Mouse (Mus musculus) forebrain, postnatal 0 days (tissue): ENCODE results near the gene Spn. TPM values are rescaled to one million over a fixed set of nuclear protein-coding genes. Genes with fewer than 3 reads are reported as not detected.
"Not testable (repeated sequence)": the region's sequence is repeated elsewhere in the genome, so short reads cannot be mapped to it uniquely, and the experiment has no call there.

Experiments
- ATAC-seq: fragments of 200-750 bp; cut with Nextera tagmentation; 2 replicates; pipeline ENCODE4 v1.8.0; 2017; ENCODE audit warnings: mild to moderate bottlenecking, moderate library complexity
- DNase-seq: peaks from one replicate; pipeline ENCODE4 v3.0.0-alpha.2; 2015
- H3K27ac ChIP-seq: fragments of 300-500 bp; sonication (generic); 2 replicates; pipeline ENCODE4 v1.5.1; 2014; ENCODE audit warnings: low read depth, mild to moderate bottlenecking, antibody characterized with exemption, low read length, moderate library complexity, mixed read lengths
- H3K27me3 ChIP-seq: fragments of 300-500 bp; sonication (generic); 2 replicates; pipeline ENCODE4 v1.6.1; 2014; ENCODE audit warnings: mild to moderate bottlenecking, low read length, mixed read lengths; ENCODE audit not compliant: insufficient read depth
- H3K36me3 ChIP-seq: fragments of 300-500 bp; sonication (generic); 2 replicates; pipeline ENCODE4 v1.6.1; 2014; ENCODE audit warnings: mild to moderate bottlenecking, moderate library complexity; ENCODE audit not compliant: insufficient read depth
- H3K4me1 ChIP-seq: fragments of 300-500 bp; sonication (generic); 2 replicates; pipeline ENCODE4 v1.6.1; 2014; ENCODE audit warnings: antibody characterized with exemption; ENCODE audit not compliant: insufficient read depth
- H3K4me2 ChIP-seq: fragments of 300-500 bp; sonication (generic); 2 replicates; pipeline ENCODE4 v1.6.1; 2014; ENCODE audit warnings: low read depth, mild to moderate bottlenecking, moderate library complexity
- H3K4me3 ChIP-seq: fragments of 300-500 bp; sonication (generic); 2 replicates; pipeline ENCODE4 v1.5.1; 2014; ENCODE audit warnings: low read depth, low read length, mixed read lengths
- H3K9ac ChIP-seq: fragments of 300-500 bp; sonication (generic); 2 replicates; pipeline ENCODE4 v1.6.1; 2014; ENCODE audit warnings: mild to moderate bottlenecking
- H3K9me3 ChIP-seq: fragments of 300-500 bp; sonication (generic); 2 replicates; pipeline ENCODE4 v1.6.1; 2016; ENCODE audit warnings: low read length
- CTCF ChIP-seq: sonication (generic); IDR thresholded peaks from 2 replicates; pipeline ENCODE4 v1.5.1; 2016; ENCODE audit warnings: antibody characterized with exemption, control low read depth, low read depth
- WGBS: fragments of 180-500 bp; shearing (Covaris S2); extraction: QIAGEN DNeasy Blood & Tissue Kit; methylation state at CpG from one replicate; pipeline ENCODE4 v1.1.7; 2014; 5-methylcytosine and 5-hydroxymethylcytosine counted together
- polyA plus RNA-seq: library from polyadenylated mRNA; unstranded; fragments of >200 nt; fragmentation: Nextera tagmentation; extraction: Ambion mirVana; gene quantifications from 2 replicates; pipeline ENCODE4 v1.2.1, GENCODE M21; 2015
- total RNA-seq: library from RNA; depleted of rRNA; stranded (reverse); fragments of >200 nt; gene quantifications from 2 replicates; pipeline ENCODE4 v1.2.3, GENCODE M21; 2014

The Spn gene
- total and polyA plus RNA-seq, 2 experiments from 2014 or later = 0.10 to 0.14 TPM

- no peaks in the 10 kb centered on the region for H3K27me3 ChIP-seq
- H3K9ac ChIP-seq = no peak overlapping the region
- no peaks in the 10 kb centered on the region for H3K4me1 ChIP-seq
- DNase-seq (no peak), ATAC-seq (no peak)
- WGBS = 23% methylated on average over 27 of the region's 27 CpGs
- H3K4me3 ChIP-seq = no peak overlapping the region
- H3K4me2 ChIP-seq = peak overlapping the region; percentile 35
- no peak for TF ChIP-seq CTCF
- H3K36me3 ChIP-seq = no peaks in the 10 kb centered on the region
- no peak overlapping the region for H3K27ac ChIP-seq
- H3K9me3 ChIP-seq = no peaks in the 10 kb centered on the region
Observed at GRCm38 (mm10) chr7:127088901-127089845, 48.5 kb downstream of the Spn start.

DNA sequence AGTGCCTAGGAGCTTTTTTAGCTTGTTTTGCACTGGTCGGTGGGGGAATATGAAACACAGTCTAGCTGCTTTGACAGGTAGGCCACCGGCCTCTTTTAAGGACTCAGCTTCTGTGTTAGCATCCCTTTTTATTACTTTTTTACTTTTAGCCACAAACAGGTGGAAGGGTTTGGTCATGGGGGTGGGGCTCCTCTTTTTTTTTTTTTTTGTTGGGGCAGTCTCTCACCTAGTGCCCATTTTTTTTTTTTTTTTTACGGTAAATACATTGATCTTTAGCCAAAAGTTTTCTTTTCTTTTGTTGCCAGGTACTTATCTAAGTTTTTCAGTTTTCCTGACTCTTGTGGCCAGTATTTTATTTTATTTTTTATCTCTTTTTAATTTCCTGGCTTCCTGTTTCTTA is 49.5 kb downstream of the Spn start:
- WGBS = 87% methylated on average over 3 of the region's 3 CpGs

DNA sequence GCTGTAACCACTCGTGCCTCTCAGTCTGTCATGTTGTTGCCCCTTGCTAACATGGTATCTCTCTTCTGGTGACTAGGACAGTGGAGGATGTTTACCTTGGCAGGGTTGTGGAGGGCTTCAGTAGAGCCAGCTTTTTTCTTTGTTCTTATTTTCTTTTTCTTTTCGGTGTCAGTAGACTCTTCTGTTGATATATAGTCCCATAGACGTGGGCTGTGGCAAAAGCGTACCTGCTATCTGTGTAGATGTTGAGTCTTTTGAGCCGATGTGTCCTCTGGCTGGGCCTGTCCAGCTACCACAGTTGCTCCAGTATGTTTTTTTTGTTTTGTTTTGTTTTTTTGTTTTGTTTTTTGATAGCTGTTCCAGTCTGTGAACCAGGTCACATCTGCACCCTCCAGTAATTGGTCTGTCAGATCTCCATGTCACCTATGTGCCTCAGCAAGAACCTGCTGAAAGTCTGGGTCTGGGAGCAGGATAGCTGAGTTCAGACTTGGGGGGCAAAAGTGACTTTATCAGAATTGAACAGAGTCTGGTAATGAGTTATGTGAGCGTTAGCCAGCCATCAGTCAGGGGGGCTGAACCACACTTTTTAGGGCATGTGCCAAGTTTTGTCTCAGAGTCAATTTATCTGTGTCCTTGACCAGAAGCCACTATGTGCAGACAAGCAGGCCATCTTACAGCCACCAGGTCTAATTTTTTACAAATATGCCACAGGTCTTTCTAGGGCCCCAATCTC is 50.2 kb downstream of the Spn start, which contains the start of gene Zg16:
Gene Zg16 (minus strand): TSS at position 51 of the 733 bp plus-strand sequence.
- H3K9ac ChIP-seq, H3K9me3 ChIP-seq, ATAC-seq, DNase-seq, H3K27me3 ChIP-seq, H3K4me1 ChIP-seq, H3K36me3 ChIP-seq, H3K4me3 ChIP-seq, H3K4me2 ChIP-seq, H3K27ac ChIP-seq: not testable (repeated sequence)
- WGBS = 84% methylated on average over 6 of the region's 6 CpGs

More for the DNA sequence above, 49.5 kb downstream of the Spn start:
- H3K9me3 ChIP-seq = no peaks in the 10 kb centered on the region
- DNase-seq (no peak), ATAC-seq (no peak)
- H3K4me1 ChIP-seq = no peaks in the 10 kb centered on the region
- no peak overlapping the region for H3K4me3 ChIP-seq
- no peaks in the 10 kb centered on the region for H3K27me3 ChIP-seq
- H3K36me3 ChIP-seq = no peaks in the 10 kb centered on the region
- TF ChIP-seq CTCF = no peak
- no peak overlapping the region for H3K27ac ChIP-seq
- no peak overlapping the region for H3K4me2 ChIP-seq
- H3K9ac ChIP-seq = no peak overlapping the region

DNA sequence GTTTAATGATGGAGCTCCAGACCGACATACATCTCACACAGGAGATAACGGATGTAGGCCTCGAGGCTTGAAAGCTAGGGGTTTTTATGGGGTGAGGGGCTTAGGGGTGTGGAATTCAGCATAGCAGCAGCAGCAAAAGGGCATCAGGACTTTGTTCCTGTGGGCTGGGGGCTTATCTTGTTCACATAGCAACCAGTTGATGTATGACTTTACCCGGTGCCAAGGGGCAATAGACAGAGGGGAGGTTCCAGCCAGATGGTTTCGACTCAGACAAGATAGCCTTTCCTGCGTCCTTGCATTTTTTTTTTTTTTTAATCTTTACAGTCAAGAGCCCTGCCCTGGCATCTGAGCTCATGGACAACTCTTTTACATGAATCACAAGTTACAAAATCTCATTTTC is 51.9 kb downstream of the Spn start:
- not testable (repeated sequence) for ATAC-seq, H3K4me3 ChIP-seq, H3K4me1 ChIP-seq, H3K9me3 ChIP-seq, H3K27ac ChIP-seq, H3K27me3 ChIP-seq, H3K36me3 ChIP-seq, DNase-seq, H3K4me2 ChIP-seq, H3K9ac ChIP-seq
- WGBS = 79% methylated on average over 6 of the region's 6 CpGs

- no peak overlapping the region for H3K9ac ChIP-seq
- no peak overlapping the region for H3K27ac ChIP-seq
- H3K36me3 ChIP-seq = no peaks in the 10 kb centered on the region
- H3K9me3 ChIP-seq = no peaks in the 10 kb centered on the region
- DNase-seq (no peak), ATAC-seq (no peak)
- no peak for TF ChIP-seq CTCF
- no peak overlapping the region for H3K4me3 ChIP-seq
- no peaks in the 10 kb centered on the region for H3K4me1 ChIP-seq
- 85% methylated on average over 2 of the region's 2 CpGs for WGBS
- no peaks in the 10 kb centered on the region for H3K27me3 ChIP-seq
- H3K4me2 ChIP-seq = no peak overlapping the region
Observed at GRCm38 (mm10) chr7:127084794-127085193, 52.8 kb downstream of the Spn start.

GRCm38 (mm10) chr7:127083689-127084088 is 53.9 kb downstream of the Spn start:
- Histone ChIP-seq H3K4me3 (no peak overlapping the region), H3K27me3 (no peaks in the 10 kb centered on the region), H3K4me1 (no peaks in the 10 kb centered on the region), H3K4me2 (no peak overlapping the region), H3K36me3 (no peaks in the 10 kb centered on the region), H3K9me3 (no peaks in the 10 kb centered on the region), H3K27ac (no peak overlapping the region), H3K9ac (no peak overlapping the region)
- no peak for ATAC-seq
- WGBS = 90% methylated on average over 4 of the region's 4 CpGs
- TF ChIP-seq CTCF = no peak
- no peak for DNase-seq

DNA sequence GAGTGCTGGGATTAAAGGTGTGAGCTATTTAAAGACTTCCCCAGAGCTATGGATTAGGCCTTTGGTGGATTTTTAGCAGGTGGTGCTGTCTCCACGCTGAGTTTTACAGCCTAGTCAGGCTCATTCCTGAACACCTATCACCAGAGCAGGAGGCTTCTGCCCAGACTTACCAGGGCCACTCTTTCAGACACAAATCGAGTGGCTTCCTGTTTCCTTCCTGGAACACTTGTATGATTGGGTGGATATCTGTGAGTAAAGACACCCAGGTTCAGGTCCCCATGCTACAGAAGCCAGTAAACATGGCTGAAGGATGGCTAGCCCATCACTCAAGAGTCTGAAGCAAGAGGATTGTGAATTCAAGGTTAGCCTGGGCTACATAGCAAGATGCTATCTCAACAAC is 54.6 kb downstream of the Spn start:
- Histone ChIP-seq H3K9me3 (no peaks in the 10 kb centered on the region), H3K4me1 (no peaks in the 10 kb centered on the region), H3K36me3 (no peaks in the 10 kb centered on the region), H3K4me2 (no peak overlapping the region), H3K27me3 (no peaks in the 10 kb centered on the region), H3K4me3 (no peak overlapping the region), H3K9ac (no peak overlapping the region), H3K27ac (no peak overlapping the region)
- ATAC-seq (no peak), DNase-seq (no peak)
- no peak for TF ChIP-seq CTCF
- WGBS = 64% methylated on average over 2 of the region's 2 CpGs
